Mouse (Mus musculus): ENCODE measurements around the gene Rtn4rl2. TPM values are rescaled to one million over a fixed set of nuclear protein-coding genes. Genes with fewer than 3 reads are reported as not detected.

The Rtn4rl2 gene
- polyA plus RNA-seq (2015; fragmentation: Illumina TruSeq; extraction: RNeasy Lipid Tissue Mini Kit (QIAGEN cat#74804); ENCODE audit: insufficient read depth, low replicate concordance): not detected

GRCm38 (mm10) chr2:84886234-84886731, at the start of gene Rtn4rl2:
Gene Rtn4rl2, minus strand, starts transcription at chr2:84886710.

GRCm38 (mm10) chr2:84838593-84838949, 47.9 kb downstream of the Rtn4rl2 start, which contains the start of gene Slc43a1:
Gene Slc43a1, plus strand, starts transcription at chr2:84838850.

DNA sequence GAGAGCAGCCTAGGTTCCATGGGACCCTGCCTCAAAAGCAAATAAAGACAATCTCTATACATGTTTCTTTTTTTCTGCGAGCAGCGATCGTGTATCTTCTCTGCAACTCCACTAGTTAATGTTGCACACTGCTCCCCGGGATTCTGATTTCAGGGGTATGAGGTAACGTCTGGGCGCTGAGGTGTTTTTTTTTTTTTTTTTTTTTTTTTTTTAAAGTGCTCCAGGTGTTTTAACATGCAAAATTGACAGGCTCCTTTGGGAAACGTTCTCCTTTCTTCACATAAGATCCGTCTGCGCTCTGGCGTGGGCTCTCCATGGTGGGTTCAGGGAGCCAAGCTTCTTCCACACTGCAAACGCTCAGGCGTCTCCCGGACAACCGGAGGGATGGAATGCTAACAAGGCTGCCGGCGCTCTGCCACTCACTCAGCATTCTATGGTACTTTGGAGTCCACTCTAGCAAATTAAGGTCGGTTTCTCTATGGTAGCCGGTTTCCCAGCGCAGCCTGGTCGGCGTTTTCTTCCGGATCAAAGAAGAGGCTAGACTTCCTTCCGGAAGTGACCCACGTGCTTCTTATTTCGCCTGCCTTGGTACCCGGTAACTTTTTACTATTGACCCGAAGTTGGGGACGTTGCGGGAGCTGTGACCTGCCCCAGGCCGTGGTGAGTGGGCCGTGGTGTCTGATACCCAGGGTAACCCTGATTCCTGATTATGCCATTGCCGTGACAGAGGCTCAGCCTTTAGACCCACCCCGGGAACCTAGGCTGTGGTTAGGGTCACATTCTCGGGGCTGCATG, 59.8 kb downstream of the Rtn4rl2 start, which contains the start of gene Timm10:
Timm10 (plus strand) TSS at position 510 of the 795 bp plus-strand sequence.

DNA sequence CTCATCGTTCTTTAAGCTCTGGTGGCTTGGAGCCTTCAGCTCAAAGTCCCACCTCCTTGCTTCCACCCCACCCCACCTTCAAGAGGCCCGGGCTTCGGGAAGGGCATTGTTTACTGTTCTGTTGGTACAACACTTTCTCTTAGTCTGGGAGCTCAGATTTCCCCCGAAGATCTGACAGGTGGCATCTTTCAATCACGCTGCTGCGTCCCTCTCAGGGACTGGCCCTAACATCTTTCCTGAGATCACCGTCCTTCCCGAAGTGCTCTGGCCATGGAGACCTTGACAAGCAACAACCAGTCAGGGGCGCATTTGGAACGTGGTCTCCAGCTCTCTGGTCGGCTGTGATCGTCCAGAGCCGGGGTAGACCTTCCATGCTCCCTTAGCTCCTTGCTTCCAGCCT, 64.0 kb downstream of the Rtn4rl2 start, which contains the start of gene Smtnl1:
Smtnl1 (minus strand) TSS at position 101 of the 400 bp plus-strand sequence.

Other genes with a start within 250 kb of the Rtn4rl2 start
- gene Ctnnd1, start 235.9 kb downstream of the Rtn4rl2 start, polyA plus RNA-seq (2015; fragmentation: Illumina TruSeq; extraction: RNeasy Lipid Tissue Mini Kit (QIAGEN cat#74804); ENCODE audit: insufficient read depth, low replicate concordance): 54.6 TPM
- gene Btbd18, start 227.6 kb downstream of the Rtn4rl2 start, polyA plus RNA-seq (2015; fragmentation: Illumina TruSeq; extraction: RNeasy Lipid Tissue Mini Kit (QIAGEN cat#74804); ENCODE audit: insufficient read depth, low replicate concordance): 0.07 TPM
- gene Selenoh, start 215.9 kb downstream of the Rtn4rl2 start, polyA plus RNA-seq (2015; fragmentation: Illumina TruSeq; extraction: RNeasy Lipid Tissue Mini Kit (QIAGEN cat#74804); ENCODE audit: insufficient read depth, low replicate concordance): 34.9 TPM
- gene Gm28635, start 208.7 kb downstream of the Rtn4rl2 start, polyA plus RNA-seq (2015; fragmentation: Illumina TruSeq; extraction: RNeasy Lipid Tissue Mini Kit (QIAGEN cat#74804); ENCODE audit: insufficient read depth, low replicate concordance): not detected
- 32.3 TPM for gene Med19, start 208.3 kb downstream of the Rtn4rl2 start, polyA plus RNA-seq (2015; fragmentation: Illumina TruSeq; extraction: RNeasy Lipid Tissue Mini Kit (QIAGEN cat#74804); ENCODE audit: insufficient read depth, low replicate concordance)
- gene Tmx2, start 207.6 kb downstream of the Rtn4rl2 start, polyA plus RNA-seq (2015; fragmentation: Illumina TruSeq; extraction: RNeasy Lipid Tissue Mini Kit (QIAGEN cat#74804); ENCODE audit: insufficient read depth, low replicate concordance): 60.1 TPM
- 39.7 TPM for gene Zdhhc5, start 171.5 kb downstream of the Rtn4rl2 start, polyA plus RNA-seq (2015; fragmentation: Illumina TruSeq; extraction: RNeasy Lipid Tissue Mini Kit (QIAGEN cat#74804); ENCODE audit: insufficient read depth, low replicate concordance)
- 35.0 TPM for gene Clp1, start 159.4 kb downstream of the Rtn4rl2 start, polyA plus RNA-seq (2015; fragmentation: Illumina TruSeq; extraction: RNeasy Lipid Tissue Mini Kit (QIAGEN cat#74804); ENCODE audit: insufficient read depth, low replicate concordance)
- gene Ypel4, start 152.7 kb downstream of the Rtn4rl2 start, polyA plus RNA-seq (2015; fragmentation: Illumina TruSeq; extraction: RNeasy Lipid Tissue Mini Kit (QIAGEN cat#74804); ENCODE audit: insufficient read depth, low replicate concordance): 15.9 TPM
- gene Gm19426, start 143.1 kb downstream of the Rtn4rl2 start, polyA plus RNA-seq (2015; fragmentation: Illumina TruSeq; extraction: RNeasy Lipid Tissue Mini Kit (QIAGEN cat#74804); ENCODE audit: insufficient read depth, low replicate concordance): not detected
- gene Serping1, start 111.3 kb downstream of the Rtn4rl2 start, polyA plus RNA-seq (2015; fragmentation: Illumina TruSeq; extraction: RNeasy Lipid Tissue Mini Kit (QIAGEN cat#74804); ENCODE audit: insufficient read depth, low replicate concordance): 159 TPM
- 228 TPM for gene Ube2l6, start 87.9 kb downstream of the Rtn4rl2 start, polyA plus RNA-seq (2015; fragmentation: Illumina TruSeq; extraction: RNeasy Lipid Tissue Mini Kit (QIAGEN cat#74804); ENCODE audit: insufficient read depth, low replicate concordance)
- gene Smtnl1, start 64.1 kb downstream of the Rtn4rl2 start, polyA plus RNA-seq (2015; fragmentation: Illumina TruSeq; extraction: RNeasy Lipid Tissue Mini Kit (QIAGEN cat#74804); ENCODE audit: insufficient read depth, low replicate concordance): not detected
- gene Timm10, start 59.7 kb downstream of the Rtn4rl2 start, polyA plus RNA-seq (2015; fragmentation: Illumina TruSeq; extraction: RNeasy Lipid Tissue Mini Kit (QIAGEN cat#74804); ENCODE audit: insufficient read depth, low replicate concordance): 16.9 TPM
- gene Slc43a1, start 47.9 kb downstream of the Rtn4rl2 start, polyA plus RNA-seq (2015; fragmentation: Illumina TruSeq; extraction: RNeasy Lipid Tissue Mini Kit (QIAGEN cat#74804); ENCODE audit: insufficient read depth, low replicate concordance): 16.0 TPM
- 48.3 TPM for gene Slc43a3, start 49.9 kb upstream of the Rtn4rl2 start, polyA plus RNA-seq (2015; fragmentation: Illumina TruSeq; extraction: RNeasy Lipid Tissue Mini Kit (QIAGEN cat#74804); ENCODE audit: insufficient read depth, low replicate concordance)
- 17.7 TPM for gene Prg2, start 93.8 kb upstream of the Rtn4rl2 start, polyA plus RNA-seq (2015; fragmentation: Illumina TruSeq; extraction: RNeasy Lipid Tissue Mini Kit (QIAGEN cat#74804); ENCODE audit: insufficient read depth, low replicate concordance)
- gene Prg3, start 101.5 kb upstream of the Rtn4rl2 start, polyA plus RNA-seq (2015; fragmentation: Illumina TruSeq; extraction: RNeasy Lipid Tissue Mini Kit (QIAGEN cat#74804); ENCODE audit: insufficient read depth, low replicate concordance): 30.0 TPM
- gene Ssrp1, start 150.5 kb upstream of the Rtn4rl2 start, polyA plus RNA-seq (2015; fragmentation: Illumina TruSeq; extraction: RNeasy Lipid Tissue Mini Kit (QIAGEN cat#74804); ENCODE audit: insufficient read depth, low replicate concordance): 233 TPM
- gene P2rx3, start 150.8 kb upstream of the Rtn4rl2 start, polyA plus RNA-seq (2015; fragmentation: Illumina TruSeq; extraction: RNeasy Lipid Tissue Mini Kit (QIAGEN cat#74804); ENCODE audit: insufficient read depth, low replicate concordance): 0.95 TPM
- 8.3 TPM for gene Tnks1bp1, start 161.3 kb upstream of the Rtn4rl2 start, polyA plus RNA-seq (2015; fragmentation: Illumina TruSeq; extraction: RNeasy Lipid Tissue Mini Kit (QIAGEN cat#74804); ENCODE audit: insufficient read depth, low replicate concordance)
- gene Aplnr, start 249.5 kb upstream of the Rtn4rl2 start, polyA plus RNA-seq (2015; fragmentation: Illumina TruSeq; extraction: RNeasy Lipid Tissue Mini Kit (QIAGEN cat#74804); ENCODE audit: insufficient read depth, low replicate concordance): 5.3 TPM